Mouse (Mus musculus) cerebellum, adult 11-12 months (tissue): ENCODE results near the gene Vim.
"Not testable (repeated sequence)": the region's sequence is repeated elsewhere in the genome, so short reads cannot be mapped to it uniquely, and the experiment has no call there.

Experiments used
- DNase-seq: peaks from one replicate; pipeline ENCODE4 v3.0.0; 2022

The Vim gene

DNA sequence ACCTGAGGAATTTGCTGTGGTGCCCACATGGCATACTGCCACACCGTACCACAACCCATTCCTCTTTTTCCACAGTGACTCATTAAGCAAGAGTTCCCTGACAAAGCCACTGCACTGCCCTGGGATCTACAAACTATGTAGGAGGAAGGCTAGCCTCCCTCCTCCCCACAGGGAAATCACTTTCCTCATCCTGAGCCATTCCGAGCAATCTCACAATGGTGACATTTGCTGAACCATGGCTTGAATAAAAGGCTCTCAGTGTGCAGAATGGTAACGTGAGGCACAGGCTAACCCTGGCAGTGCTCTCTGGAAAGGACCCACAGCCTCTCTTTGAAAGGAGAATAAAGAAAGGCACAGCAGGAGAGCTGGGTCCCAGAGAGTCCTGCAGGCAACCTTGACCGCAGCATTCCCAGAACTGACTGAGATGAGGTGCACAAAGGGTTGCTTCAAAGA lies 1.6 kb upstream of the Vim start:
- no peak for DNase-seq

DNA sequence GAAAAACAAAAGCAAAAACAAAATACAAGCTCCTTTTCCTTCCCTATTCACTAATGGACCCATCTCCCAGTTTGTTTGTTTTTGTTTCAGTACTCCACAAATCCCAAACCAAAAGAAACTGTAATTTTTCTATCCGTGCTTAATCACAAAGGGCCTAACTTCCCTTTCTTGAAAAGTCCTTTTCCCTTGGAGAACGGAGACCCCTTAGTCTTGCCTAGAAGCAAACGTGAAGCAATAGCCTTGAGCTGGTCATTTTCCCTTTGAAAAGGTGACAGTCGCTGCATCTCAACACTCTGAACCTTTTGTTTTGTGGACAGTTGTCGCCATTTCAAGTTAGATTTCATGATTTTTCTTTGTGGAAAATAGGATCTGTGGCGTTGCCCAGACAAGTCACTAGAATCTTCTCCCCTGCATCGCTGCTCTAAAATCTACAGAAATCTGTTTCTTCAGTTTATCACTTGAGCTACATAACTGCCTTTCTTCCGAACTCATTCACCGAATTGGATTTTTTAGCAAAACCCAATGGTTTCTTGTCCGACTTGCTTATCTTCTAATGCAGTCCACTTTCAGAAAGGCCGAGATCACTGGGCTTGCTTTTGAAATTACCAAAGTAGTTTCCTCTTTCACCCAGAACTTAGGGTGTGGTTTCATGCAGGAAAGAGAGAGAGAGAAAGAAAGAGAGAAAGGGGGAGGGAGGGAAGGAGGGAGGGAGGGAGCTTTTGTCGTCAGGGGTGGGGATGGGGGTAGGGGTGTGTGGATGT lies 900 bp upstream of the Vim start:
- no peak for DNase-seq

DNA sequence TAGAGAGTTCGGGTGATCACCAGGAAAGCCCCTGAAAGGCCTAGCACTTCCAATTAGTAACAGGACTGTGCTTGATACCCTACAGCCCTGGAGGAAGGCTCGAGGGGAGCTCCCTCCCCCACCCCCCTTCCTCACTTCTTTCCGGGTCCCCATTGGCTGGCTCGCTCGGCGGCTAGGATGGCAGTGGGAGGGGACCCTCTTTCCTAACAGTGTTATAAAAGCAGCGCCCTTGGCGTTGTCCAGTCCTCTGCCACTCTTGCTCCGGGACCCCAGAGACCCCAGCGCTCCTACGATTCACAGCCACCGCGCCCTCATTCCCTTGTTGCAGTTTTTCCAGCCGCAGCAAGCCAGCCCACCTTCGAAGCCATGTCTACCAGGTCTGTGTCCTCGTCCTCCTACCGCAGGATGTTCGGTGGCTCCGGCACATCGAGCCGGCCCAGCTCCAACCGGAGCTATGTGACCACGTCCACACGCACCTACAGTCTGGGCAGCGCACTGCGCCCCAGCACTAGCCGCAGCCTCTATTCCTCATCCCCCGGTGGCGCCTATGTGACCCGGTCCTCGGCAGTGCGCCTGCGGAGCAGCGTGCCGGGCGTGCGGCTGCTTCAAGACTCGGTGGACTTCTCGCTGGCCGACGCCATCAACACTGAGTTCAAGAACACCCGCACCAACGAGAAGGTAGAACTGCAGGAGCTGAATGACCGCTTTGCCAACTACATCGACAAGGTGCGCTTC lies 506 bp downstream of the Vim start:
- peak; percentile 7 for DNase-seq

DNA sequence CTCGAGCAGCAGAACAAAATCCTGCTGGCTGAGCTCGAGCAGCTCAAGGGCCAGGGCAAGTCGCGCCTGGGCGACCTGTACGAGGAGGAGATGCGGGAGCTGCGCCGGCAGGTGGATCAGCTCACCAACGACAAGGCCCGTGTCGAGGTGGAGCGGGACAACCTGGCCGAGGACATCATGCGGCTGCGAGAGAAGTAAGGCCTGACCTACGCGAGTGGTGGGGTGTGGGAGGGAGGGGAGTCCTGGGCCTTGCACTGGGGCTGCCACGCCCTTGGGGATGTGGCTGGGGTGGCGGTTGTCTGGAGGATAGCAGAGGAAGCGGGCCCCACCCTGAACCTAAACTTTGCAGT lies 1.0 kb downstream of the Vim start:
- peak; percentile 4 for DNase-seq

DNA sequence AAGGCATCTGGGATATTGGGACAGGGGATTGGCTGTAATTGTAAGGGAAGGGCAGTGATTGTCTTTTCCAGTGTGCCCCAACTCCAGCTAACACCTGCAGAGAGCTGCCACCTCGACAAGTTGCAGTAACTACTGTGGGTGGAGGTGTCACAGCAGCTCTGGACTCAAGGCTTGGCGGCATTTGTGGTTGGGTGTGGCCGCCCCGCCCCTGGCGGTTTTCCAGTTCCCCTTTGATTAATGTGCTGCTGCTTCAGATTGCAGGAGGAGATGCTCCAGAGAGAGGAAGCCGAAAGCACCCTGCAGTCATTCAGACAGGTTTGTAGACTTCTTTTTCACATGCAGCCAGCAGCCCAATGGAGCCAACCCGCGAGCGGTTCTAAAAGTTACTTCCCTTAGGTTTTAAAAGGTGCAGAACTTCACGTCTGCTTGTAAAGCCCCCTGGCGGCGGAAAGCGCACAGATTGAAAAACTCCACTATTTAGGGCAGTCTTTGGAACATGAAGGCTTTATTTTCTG lies 1.6 kb downstream of the Vim start:
- DNase-seq = peak; percentile 4

DNA sequence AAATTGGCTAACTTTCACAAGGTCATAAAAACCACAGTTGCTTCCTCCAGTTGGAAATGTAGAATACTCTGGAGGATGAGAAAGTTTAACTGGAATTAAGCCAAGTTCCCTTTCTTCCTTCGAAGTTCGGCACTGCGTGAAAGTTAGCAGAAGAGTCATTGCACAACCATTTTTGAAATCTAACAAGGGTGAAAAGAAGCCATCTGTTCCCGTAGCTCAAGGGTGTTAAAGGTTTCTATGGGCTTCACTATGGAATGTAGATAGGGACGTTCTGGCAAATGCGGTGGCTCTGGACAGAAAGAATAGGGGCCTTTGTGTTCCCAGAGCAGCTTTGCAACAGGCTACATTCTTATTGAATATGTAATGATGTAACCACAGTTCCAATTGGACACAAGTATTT lies 2.2 kb downstream of the Vim start:
- DNase-seq = no peak

DNA sequence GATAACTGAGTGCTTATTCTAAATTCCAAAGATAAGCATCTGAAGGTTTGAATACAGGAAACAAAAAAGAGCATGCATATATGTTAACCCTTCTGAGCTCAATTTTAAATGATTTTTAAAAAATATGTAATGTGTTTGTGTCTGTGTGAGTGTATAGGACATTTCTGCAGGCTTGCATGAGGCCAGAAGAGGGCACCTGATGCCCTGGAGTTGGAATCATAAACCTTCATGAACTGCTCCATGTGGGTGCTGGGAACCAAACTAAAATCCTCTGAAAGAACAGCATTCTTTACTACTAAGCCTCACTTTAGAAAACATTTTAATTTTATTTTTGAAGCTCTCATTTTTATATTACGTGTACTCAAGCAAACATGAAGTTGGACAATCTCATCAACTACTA lies 3.7 kb downstream of the Vim start:
- DNase-seq = no peak

DNA sequence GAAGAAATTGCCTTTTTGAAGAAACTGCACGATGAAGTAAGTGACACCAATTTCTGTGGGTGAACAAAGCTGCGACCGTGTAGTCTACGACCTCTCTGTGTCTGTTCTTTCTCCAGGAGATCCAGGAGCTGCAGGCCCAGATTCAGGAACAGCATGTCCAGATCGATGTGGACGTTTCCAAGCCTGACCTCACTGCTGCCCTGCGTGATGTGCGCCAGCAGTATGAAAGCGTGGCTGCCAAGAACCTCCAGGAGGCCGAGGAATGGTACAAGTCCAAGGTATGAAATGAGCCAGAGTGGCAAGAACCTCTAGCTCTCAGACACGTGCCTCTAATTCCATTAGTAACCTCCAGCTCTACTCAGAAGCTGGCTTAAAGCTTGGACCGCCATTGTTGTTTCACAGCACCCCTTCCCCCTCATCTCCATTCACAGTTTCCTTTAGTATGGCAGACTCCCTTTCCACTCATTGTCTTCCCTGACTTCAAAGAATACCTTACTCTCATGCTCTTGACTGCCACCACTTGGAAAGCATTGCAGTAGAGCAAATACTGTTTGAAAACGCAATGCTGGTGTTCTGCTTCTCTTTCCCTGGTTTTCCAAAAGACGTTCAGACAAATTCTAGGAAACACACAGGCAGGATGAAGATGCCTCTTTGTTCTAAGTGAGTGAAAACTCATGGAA lies 4.9 kb downstream of the Vim start:
- DNase-seq = peak; percentile 28

DNA sequence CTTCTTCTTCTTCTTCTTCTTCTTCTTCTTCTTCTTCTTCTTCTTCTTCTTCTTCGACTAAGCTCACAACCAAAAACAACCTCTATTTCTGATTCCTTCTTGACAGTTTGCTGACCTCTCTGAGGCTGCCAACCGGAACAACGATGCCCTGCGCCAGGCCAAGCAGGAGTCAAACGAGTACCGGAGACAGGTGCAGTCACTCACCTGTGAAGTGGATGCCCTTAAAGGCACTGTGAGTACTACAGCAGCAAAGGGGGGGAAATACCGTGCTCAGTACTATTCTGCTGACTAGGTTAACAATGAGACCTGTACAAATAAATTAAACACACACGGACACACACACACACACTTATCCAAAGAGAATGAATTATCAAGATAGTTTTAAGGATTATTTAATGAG lies 5.6 kb downstream of the Vim start:
- no peak for DNase-seq

DNA sequence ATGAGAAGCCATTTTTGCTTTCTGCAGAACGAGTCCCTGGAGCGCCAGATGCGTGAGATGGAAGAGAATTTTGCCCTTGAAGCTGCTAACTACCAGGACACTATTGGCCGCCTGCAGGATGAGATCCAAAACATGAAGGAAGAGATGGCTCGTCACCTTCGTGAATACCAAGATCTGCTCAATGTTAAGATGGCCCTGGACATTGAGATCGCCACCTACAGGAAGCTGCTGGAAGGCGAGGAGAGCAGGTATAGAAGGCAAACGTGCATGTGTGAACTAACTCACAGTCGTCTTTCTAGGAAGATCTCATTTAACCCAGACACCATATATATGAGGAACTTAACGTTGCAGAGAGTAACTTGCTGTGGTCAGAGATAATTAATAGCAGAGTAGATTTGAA lies 6.3 kb downstream of the Vim start:
- no peak for DNase-seq

DNA sequence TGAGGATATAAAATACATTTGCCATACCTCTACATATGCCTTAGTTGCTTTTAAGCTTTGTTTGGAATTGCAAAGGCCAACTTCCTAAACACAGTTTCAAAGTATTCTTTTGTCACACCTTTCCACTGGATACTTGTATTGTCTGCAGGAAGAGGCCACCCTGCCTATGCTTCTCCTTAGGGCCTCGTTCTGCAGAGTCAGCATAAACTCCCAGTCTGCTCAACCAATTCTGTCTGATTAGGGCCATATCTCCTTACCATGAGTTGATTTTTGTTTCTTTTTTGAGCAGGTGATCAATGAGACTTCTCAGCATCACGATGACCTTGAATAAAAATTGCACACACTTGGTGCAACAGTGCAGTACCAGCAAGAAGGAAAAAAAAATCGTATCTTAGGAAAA lies 8.5 kb downstream of the Vim start:
- DNase-seq = no peak

DNA sequence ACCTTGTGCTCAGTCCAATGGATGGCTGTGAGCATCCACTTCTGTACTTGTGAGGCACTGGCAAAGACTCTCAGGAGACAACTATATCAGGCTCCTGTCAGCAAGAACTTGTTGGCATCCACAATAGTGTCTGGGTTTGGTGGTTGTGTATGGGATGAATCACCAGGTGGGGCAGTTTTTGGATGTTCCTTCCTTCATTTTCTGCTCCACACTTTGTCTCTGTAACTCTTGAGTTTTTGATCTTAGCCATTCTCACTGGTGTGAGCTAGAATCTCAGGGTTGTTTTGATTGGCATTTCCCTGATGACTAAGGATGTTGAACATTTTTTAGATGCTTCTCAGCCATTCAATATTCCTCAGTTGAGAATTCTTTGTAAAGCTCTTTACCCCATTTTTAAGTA lies 10.0 kb downstream of the Vim start:
- DNase-seq = not testable (repeated sequence)

DNA sequence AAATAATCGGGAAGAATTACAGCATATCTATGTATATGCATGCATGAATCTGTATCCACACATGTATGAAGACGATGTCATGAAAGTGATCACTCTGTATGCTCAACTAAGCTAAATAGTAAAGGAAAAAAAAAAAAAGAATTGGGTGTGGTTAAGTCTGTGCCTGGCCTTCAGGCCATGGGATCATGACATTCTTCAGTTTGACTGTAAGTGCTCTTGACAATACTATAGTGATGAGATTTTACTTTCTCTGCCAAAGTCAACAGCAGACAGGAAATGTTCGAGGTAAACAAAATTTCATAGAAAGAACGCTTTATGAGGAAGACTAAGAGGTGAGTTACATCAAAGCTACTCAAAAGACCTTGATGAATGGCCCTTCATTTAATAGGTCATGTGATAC lies 19.6 kb downstream of the Vim start:
- DNase-seq = no peak

DNA sequence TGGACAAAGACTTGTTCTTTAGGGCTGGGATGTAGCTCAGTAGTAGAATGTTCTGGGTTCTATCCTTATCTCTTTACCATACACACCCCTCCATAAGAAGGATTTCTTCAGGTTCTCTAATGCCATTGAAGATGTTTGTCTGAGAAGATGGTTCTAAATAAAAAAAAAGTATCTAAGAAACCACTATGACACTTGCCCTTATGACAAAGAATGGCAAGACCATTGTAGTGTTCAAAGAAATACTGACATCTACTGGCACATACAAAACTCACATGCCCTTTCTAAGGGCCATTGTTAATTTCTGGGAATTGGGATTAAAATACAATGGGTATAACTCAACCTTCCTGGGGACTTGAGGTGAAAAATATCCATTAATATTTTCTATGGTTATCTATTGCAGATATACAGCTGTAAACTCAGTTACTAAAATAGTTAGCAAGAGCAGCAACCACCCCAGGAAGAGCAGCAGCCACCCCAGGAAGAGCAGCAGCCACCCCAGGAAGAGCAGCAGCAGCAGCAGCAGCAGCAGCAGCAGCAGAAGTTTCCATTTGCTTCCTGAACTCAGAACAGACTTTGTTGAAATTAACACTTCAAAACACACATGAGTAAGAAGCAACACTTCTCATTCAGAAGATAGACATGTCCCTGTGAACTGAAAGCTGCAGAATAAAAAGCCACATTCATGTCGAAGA lies 23.4 kb downstream of the Vim start:
- no peak for DNase-seq

DNA sequence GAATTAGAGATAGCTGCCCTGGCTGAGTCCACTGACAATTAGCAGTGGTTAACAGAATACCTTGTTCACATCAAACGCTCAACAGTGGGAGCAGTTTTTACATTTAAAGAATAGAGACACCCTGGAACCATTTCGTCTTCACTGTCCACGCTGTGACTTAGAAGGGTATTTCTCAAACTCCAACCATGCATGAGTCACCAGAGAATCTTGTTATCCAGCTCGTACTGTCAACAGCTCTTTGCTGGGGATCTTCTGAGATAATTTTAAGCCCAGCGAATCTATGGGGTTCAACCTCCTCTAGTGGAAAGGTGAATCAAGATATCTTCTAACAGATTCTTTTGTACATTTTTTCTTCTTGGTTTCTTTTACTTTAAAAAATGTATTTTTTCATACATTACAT lies 24.4 kb downstream of the Vim start:
- no peak for DNase-seq

DNA sequence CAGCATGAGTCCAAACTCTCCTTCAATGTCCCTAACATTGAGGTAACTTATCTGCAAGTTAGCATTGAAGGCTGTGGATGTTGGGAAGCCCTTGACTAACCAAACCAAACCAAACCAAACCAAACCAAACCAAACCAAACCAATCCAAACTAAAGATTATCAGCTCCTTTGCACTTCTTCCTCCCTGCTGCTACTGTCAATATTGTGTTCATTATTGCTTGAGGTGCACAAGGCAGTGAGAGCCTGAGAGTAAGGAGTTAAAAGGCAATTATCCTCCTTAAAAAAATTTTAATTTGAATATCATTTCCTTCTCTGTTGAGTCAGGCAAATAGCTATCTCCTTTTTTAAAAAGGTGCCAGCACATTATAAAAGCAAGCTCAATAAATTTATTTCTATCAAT lies 29.4 kb downstream of the Vim start:
- DNase-seq = no peak

DNA sequence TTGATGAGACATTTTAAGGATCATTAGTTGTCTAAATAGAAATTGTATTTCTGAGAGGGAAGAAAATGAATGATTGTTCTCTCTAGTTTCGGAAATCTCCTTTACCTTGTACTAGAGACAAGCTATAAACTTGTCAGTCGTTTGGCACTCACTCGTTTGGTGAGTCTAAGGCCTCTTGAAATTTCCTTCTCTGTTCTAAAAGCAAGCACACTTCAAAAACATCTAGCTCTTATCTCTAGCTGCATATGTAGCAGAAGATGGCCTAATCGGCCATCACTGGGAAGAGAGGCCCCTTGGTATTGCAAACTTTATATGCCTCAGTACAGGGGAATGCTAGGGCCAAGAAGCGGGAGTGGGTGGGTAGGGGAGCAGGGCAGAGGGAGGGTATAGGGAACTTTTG lies 29.9 kb downstream of the Vim start:
- DNase-seq = not testable (repeated sequence)

DNA sequence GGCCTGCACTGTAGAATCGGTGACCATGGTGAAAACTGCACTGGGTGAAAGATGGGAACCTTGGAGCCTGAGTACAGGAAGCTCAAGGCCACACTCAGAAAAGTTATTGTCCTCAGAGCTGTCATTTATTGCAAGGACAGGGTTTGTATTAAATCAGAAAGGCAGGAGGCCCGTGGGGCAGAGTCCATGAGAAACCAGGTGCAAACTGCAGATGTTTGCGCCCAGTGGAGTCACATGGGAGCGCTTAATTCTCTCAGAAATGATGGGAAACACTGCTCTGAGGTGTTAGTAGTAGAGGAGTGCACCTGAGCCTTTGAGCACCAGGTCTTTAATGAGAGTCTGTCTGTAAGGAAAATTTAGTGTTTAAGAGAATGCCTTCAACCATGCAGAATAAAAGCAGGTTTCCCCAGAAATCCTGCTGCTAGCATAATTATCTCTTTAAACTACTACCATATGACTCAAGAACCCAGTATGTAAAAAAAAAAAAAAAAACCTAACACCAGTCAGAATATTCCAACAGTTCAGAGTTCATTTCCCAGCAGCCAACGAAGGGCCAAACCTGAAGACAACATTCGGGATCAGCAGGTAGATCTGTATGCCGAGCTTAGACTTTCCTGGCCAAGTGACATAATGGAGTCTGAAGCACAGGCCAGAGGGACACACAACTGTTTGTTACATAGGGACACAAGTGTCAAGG lies 56.6 kb downstream of the Vim start:
- no peak for DNase-seq
